Mouse (Mus musculus) forebrain, postnatal 0 days (tissue): ENCODE measurements at regions not wholly inside any gene's neighbourhood (a gene's known extent, or its start where the extent isn't known, plus 50 kb on each side); places are given as distances from the start of the nearest gene placed in this dataset.

ENCODE experiments used
- ATAC-seq: fragments of 200-750 bp; cut with Nextera tagmentation; 2 replicates; pipeline ENCODE4 v1.8.0; 2017; ENCODE audit warnings: mild to moderate bottlenecking, moderate library complexity
- DNase-seq: peaks from one replicate; pipeline ENCODE4 v3.0.0-alpha.2; 2015
- H3K27ac ChIP-seq: fragments of 300-500 bp; sonication (generic); 2 replicates; pipeline ENCODE4 v1.5.1; 2014; ENCODE audit warnings: low read depth, mild to moderate bottlenecking, antibody characterized with exemption, low read length, moderate library complexity, mixed read lengths
- H3K27me3 ChIP-seq: fragments of 300-500 bp; sonication (generic); 2 replicates; pipeline ENCODE4 v1.6.1; 2014; ENCODE audit warnings: mild to moderate bottlenecking, low read length, mixed read lengths; ENCODE audit not compliant: insufficient read depth
- H3K36me3 ChIP-seq: fragments of 300-500 bp; sonication (generic); 2 replicates; pipeline ENCODE4 v1.6.1; 2014; ENCODE audit warnings: mild to moderate bottlenecking, moderate library complexity; ENCODE audit not compliant: insufficient read depth
- H3K4me1 ChIP-seq: fragments of 300-500 bp; sonication (generic); 2 replicates; pipeline ENCODE4 v1.6.1; 2014; ENCODE audit warnings: antibody characterized with exemption; ENCODE audit not compliant: insufficient read depth
- H3K4me2 ChIP-seq: fragments of 300-500 bp; sonication (generic); 2 replicates; pipeline ENCODE4 v1.6.1; 2014; ENCODE audit warnings: low read depth, mild to moderate bottlenecking, moderate library complexity
- H3K4me3 ChIP-seq: fragments of 300-500 bp; sonication (generic); 2 replicates; pipeline ENCODE4 v1.5.1; 2014; ENCODE audit warnings: low read depth, low read length, mixed read lengths
- H3K9ac ChIP-seq: fragments of 300-500 bp; sonication (generic); 2 replicates; pipeline ENCODE4 v1.6.1; 2014; ENCODE audit warnings: mild to moderate bottlenecking
- H3K9me3 ChIP-seq: fragments of 300-500 bp; sonication (generic); 2 replicates; pipeline ENCODE4 v1.6.1; 2016; ENCODE audit warnings: low read length
- CTCF ChIP-seq: sonication (generic); IDR thresholded peaks from 2 replicates; pipeline ENCODE4 v1.5.1; 2016; ENCODE audit warnings: antibody characterized with exemption, control low read depth, low read depth
- WGBS: fragments of 180-500 bp; shearing (Covaris S2); extraction: QIAGEN DNeasy Blood & Tissue Kit; methylation state at CpG from one replicate; pipeline ENCODE4 v1.1.7; 2014; 5-methylcytosine and 5-hydroxymethylcytosine counted together

DNA sequence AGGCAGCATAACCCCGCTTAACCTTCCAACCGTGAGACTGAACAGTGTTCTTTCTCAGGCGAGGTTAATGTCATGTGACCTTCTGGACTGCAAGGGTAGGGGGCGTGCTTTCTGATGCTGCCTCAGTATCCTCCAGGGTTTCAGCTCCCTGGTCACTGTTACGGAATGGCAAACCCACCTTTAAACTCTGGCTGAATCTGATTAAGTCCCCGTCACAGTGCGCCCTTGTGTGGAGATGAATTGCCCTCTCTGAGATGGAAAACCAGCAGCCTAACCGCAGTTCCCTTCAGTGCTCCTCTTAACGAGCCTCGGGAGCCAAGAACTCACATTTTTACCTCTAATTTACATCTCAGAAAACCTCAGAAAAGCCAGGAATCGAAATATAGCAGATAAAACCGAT is 260.0 kb downstream of the Dact1 start:
- no peaks in the 10 kb centered on the region for H3K4me1 ChIP-seq
- H3K27me3 ChIP-seq, result no peaks in the 10 kb centered on the region
- H3K27ac ChIP-seq, result no peak overlapping the region
- no peak overlapping the region for H3K4me2 ChIP-seq
- DNase-seq (no peak), ATAC-seq (no peak)
- H3K36me3 ChIP-seq, result no peaks in the 10 kb centered on the region
- H3K9ac ChIP-seq, result no peak overlapping the region
- no peaks in the 10 kb centered on the region for H3K9me3 ChIP-seq
- 27% methylated on average over 12 of the region's 12 CpGs for WGBS
- TF ChIP-seq CTCF, result no peak
- no peak overlapping the region for H3K4me3 ChIP-seq

DNA sequence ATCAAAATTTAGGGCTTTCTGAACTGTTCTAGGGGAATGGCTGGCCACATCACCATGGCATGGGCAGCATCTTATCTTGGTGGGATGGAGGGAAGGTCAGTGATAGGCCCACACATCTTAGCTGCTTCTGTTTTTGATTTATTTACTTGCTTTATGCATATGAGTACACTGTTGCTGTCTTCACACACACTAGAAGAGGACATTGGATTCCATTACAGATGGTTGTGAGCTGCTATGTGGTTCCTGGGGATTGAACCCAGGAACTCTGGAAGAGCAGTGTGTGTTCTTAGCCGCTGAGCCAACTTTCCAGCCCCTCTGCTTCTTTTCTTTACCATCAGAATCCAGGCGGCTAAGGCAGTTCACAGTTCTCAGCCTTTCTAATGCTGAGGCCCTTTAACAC is 260.4 kb downstream of the Dact1 start:
- H3K4me1 ChIP-seq, result no peaks in the 10 kb centered on the region
- no peaks in the 10 kb centered on the region for H3K36me3 ChIP-seq
- H3K4me2 ChIP-seq, result no peak overlapping the region
- H3K27ac ChIP-seq, result no peak overlapping the region
- H3K9me3 ChIP-seq, result no peaks in the 10 kb centered on the region
- no peak for DNase-seq
- no peak overlapping the region for H3K4me3 ChIP-seq
- H3K9ac ChIP-seq, result no peak overlapping the region
- no peak for TF ChIP-seq CTCF
- WGBS, result 76% methylated on average over 2 of the region's 2 CpGs
- no peaks in the 10 kb centered on the region for H3K27me3 ChIP-seq
- ATAC-seq, result no peak

DNA sequence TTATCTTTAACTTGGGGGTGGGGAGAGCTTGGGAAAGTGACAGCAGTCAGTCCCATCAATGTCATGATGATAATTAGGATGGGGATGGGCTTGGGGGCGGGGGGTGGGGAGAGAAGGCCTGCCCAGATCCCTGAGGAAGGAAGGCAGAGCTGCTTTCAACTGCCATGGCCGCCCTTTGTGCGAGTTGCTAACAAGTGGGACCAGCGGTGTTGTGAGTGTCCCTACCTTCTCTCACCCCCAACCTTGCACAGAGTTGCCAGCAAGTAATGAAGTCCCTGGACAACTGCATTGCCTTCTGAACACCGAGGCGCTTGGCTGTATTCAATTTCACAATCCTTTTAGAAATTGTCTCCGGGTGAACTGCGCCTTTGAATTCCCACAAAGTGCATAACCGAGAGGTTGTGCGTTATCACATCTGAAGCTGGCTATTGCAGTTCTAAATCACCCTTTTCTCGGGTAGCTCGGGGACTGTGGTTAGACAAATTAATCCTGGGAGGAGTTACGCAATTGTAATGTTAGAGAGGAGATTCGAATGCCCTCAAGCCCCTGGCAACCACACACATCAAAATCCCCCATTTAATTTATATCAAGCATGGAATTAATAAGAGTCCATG is 257.9 kb upstream of the Daam1 start:
- H3K27ac ChIP-seq, result 0 out of 2 replicates have a peak overlapping the region, but pooled peaks have one; percentile 22
- no peak overlapping the region for H3K4me3 ChIP-seq
- H3K4me1 ChIP-seq, result no peaks in the 10 kb centered on the region
- no peaks in the 10 kb centered on the region for H3K36me3 ChIP-seq
- DNase-seq (no peak), ATAC-seq (no peak)
- H3K27me3 ChIP-seq, result no peaks in the 10 kb centered on the region
- H3K4me2 ChIP-seq, result no peak overlapping the region
- 21% methylated on average over 14 of the region's 14 CpGs for WGBS
- H3K9me3 ChIP-seq, result no peaks in the 10 kb centered on the region
- TF ChIP-seq CTCF, result no peak
- H3K9ac ChIP-seq, result no peak overlapping the region

DNA sequence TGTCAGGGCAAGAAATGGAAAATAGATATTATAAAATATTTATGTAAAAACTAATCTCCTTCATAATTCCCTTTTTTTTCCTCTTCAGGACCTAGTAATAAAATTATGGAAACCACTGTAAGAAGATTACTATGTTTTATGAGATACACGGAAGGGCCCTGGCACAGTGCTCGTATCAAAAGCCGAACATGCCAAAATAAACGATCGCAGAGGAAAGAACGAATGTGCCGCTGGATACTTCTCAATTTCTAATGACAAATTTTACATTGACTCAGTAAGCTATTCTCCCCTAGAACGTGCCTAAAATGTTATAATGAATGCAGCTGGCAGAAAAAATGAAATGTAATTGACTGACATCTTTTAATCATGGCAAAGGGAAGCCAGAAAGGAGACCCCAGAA is 257.4 kb upstream of the Daam1 start:
- no peak overlapping the region for H3K4me3 ChIP-seq
- peak overlapping the region; percentile 4; the same call in 1 of the 2 replicates for H3K27ac ChIP-seq
- H3K4me1 ChIP-seq, result no peaks in the 10 kb centered on the region
- H3K36me3 ChIP-seq, result no peaks in the 10 kb centered on the region
- no peak for TF ChIP-seq CTCF
- no peak for ATAC-seq
- no peaks in the 10 kb centered on the region for H3K9me3 ChIP-seq
- H3K27me3 ChIP-seq, result no peaks in the 10 kb centered on the region
- no peak overlapping the region for H3K9ac ChIP-seq
- no peak for DNase-seq
- 27% methylated on average over 8 of the region's 8 CpGs for WGBS
- no peak overlapping the region for H3K4me2 ChIP-seq

DNA sequence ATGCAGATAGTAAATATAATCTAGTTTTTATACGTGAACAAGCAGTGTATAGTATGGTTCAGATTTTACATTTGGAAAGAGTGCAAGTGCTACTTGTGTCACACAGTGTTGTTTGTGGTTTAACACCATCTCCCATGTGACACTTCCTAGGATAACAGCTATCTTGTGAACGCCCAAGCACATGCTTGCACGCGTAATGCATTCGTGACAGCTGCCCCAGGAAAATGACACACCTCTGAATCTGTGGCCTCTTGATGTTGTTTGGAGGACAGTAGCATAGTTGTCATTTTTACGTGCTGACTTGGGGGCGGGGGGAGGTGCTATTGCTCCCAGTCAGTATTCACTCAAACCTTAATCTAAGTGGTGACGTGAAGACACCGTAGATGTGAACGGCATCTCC is 256.2 kb upstream of the Daam1 start:
- Histone ChIP-seq H3K9me3 (no peaks in the 10 kb centered on the region), H3K9ac (no peak overlapping the region), H3K4me1 (no peaks in the 10 kb centered on the region), H3K36me3 (no peaks in the 10 kb centered on the region), H3K4me3 (no peak overlapping the region), H3K4me2 (no peak overlapping the region), H3K27ac (no peak overlapping the region), H3K27me3 (no peaks in the 10 kb centered on the region)
- TF ChIP-seq CTCF, result no peak
- no peak for DNase-seq
- no peak for ATAC-seq
- 86% methylated on average over 10 of the region's 10 CpGs for whole genome bisulfite sequencing

DNA sequence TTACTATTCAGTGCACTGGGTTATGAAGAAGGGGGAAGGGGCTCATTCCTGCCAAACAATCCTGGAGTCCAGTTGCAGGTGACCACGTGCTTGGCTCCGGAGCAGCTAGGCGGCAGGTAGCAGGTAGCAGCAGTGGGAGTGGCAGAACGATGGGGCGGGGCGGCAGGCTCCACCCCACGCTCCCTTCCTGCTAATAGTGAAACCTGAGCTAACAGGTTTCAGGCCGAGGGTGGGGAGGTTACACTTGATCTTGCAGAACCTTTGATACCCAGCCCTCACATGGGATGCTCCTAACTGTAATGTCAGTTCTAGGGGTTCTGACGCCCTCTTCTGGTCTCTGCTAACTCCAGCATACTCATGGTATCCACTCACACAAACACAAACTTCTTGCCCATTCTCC is 253.5 kb upstream of the Daam1 start:
- H3K27ac ChIP-seq, result no peak overlapping the region
- H3K4me2 ChIP-seq, result peak overlapping the region; percentile 46
- ATAC-seq (peak; percentile 54), DNase-seq (peak; percentile 59)
- no peaks in the 10 kb centered on the region for H3K9me3 ChIP-seq
- WGBS, result 8% methylated on average over 9 of the region's 9 CpGs
- peak overlapping the region; percentile 17 for H3K4me3 ChIP-seq
- no peaks in the 10 kb centered on the region for H3K36me3 ChIP-seq
- H3K9ac ChIP-seq, result 0 out of 2 replicates have a peak overlapping the region, but pooled peaks have one; percentile 4
- peak; percentile 63 for TF ChIP-seq CTCF
- no peaks in the 10 kb centered on the region for H3K4me1 ChIP-seq
- no peaks in the 10 kb centered on the region for H3K27me3 ChIP-seq

DNA sequence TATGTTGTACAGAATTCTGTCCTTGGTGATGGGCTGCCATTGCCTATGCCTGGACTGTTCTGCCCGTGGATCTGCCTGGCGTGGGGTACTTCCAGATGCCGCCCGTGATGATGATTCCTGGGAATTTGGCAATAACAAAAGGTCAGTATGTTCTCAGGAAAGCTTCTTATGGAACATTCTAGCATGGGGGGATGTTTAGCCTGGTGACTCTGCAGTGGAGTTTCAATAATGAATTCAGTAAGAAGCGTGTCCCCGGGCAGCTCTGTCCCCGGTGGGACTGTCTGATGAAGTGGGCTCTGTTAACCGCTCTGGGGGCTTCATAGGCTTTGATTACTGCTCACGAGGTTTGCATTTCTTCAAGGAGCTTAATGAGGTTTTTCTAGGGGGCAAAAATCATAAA is 252.9 kb upstream of the Daam1 start:
- Histone ChIP-seq H3K27ac (no peak overlapping the region), H3K4me2 (no peak overlapping the region), H3K9ac (no peak overlapping the region), H3K4me1 (no peaks in the 10 kb centered on the region), H3K36me3 (no peaks in the 10 kb centered on the region), H3K4me3 (no peak overlapping the region), H3K27me3 (no peaks in the 10 kb centered on the region), H3K9me3 (no peaks in the 10 kb centered on the region)
- WGBS, result 65% methylated on average over 9 of the region's 9 CpGs
- ATAC-seq (no peak), DNase-seq (no peak)
- TF ChIP-seq CTCF, result no peak

DNA sequence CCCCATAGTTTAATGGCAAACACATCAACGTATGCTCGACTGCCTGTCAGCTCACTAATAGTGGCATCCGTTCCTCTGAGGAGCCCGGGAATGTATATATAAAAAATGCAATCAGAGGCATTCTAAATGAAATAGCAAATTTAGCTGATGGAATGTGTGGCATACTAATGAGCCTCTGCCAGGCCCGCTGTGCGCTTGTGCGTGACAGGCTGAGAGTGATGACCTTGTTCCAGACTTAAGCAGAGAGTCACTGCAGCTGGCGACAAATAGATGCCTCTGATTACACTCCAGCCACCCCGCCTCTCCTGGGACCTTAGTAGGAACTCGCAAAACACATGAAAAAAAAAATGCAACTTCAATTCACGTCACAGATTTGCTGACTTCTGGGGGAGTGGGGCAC is 252.0 kb upstream of the Daam1 start:
- WGBS, result 37% methylated on average over 11 of the region's 11 CpGs
- Histone ChIP-seq H3K36me3 (no peaks in the 10 kb centered on the region), H3K4me1 (no peaks in the 10 kb centered on the region), H3K27ac (no peak overlapping the region), H3K9me3 (no peaks in the 10 kb centered on the region), H3K4me2 (no peak overlapping the region), H3K27me3 (no peaks in the 10 kb centered on the region), H3K9ac (no peak overlapping the region), H3K4me3 (no peak overlapping the region)
- no peak for TF ChIP-seq CTCF
- DNase-seq (no peak), ATAC-seq (peak; percentile 44; the same call in 1 of the 2 replicates)
